Mouse (Mus musculus): ENCODE results near the gene Orm2. TPM values are rescaled to one million over a fixed set of nuclear protein-coding genes. Genes with fewer than 3 reads are reported as not detected.
A peak's percentile ranks its signal among the peaks of the same experiment; 100 is the strongest.

Gene Orm2
- total and polyA plus RNA-seq, 2 experiments: 55.0 to 66.8 TPM

GRCm38 (mm10) chr4:63403040-63403959, 41.1 kb downstream of the Orm2 start, which contains the start of gene Akna:
Akna (minus strand) TSS chr4:63403354.
- Histone ChIP-seq H3K4me1 (ENCODE audit: control insufficient read depth, insufficient read depth, low read length) (no peaks in the 10 kb centered on the region; the same call in 1 of the 2 replicates), H3K4me3 (ENCODE audit: insufficient read depth, low read depth, low read length) (peak within 1 kb of the TSS; percentile 60), H3K27me3 (ENCODE audit: control insufficient read depth, insufficient read depth, low read length) (no peaks in the 10 kb centered on the region), H3K9ac (ENCODE audit: low read depth, low read length) (peak within 1 kb of the TSS; percentile 52), H3K36me3 (ENCODE audit: control insufficient read depth, insufficient read depth, low read length) (no peaks in the 10 kb centered on the region), H3K79me2 (ENCODE audit: control insufficient read depth, insufficient read depth, low read length) (no peaks in the 10 kb centered on the region), H3K27ac (replicated peaks; ENCODE audit: insufficient read depth, low read depth, low read length) (peak within 1 kb of the TSS; percentile 71)
- WGBS: 24% methylated on average over 17 of the region's 17 CpGs
- 0 out of 2 replicates have a peak, but pooled peaks have one; percentile 34 for TF ChIP-seq POLR2A (IDR thresholded peaks at IDR 0.05; ENCODE audit: extremely low read depth, insufficient read depth, low read length)
- TF ChIP-seq CTCF (IDR thresholded peaks at IDR 0.05; ENCODE audit: low read depth, low read length): no peak
- peak; percentile 40 for DNase-seq (ENCODE audit: extremely low read depth, low read depth, low spot score)

- H3K4me3 ChIP-seq (ENCODE audit: insufficient read depth, low read depth, low read length): no peak overlapping the region
- H3K27ac ChIP-seq (replicated peaks; ENCODE audit: insufficient read depth, low read depth, low read length): no peak overlapping the region; the same call in 1 of the 2 replicates
- TF ChIP-seq CTCF (IDR thresholded peaks at IDR 0.05; ENCODE audit: low read depth, low read length): no peak
- TF ChIP-seq POLR2A (IDR thresholded peaks at IDR 0.05; ENCODE audit: extremely low read depth, insufficient read depth, low read length): no peak
- WGBS: 61% methylated on average over 7 of the region's 7 CpGs
- no peaks in the 10 kb centered on the region for H3K79me2 ChIP-seq (ENCODE audit: control insufficient read depth, insufficient read depth, low read length)
- no peak overlapping the region for H3K9ac ChIP-seq (ENCODE audit: low read depth, low read length)
- no peaks in the 10 kb centered on the region; the same call in 1 of the 2 replicates for H3K4me1 ChIP-seq (ENCODE audit: control insufficient read depth, insufficient read depth, low read length)
- no peaks in the 10 kb centered on the region for H3K27me3 ChIP-seq (ENCODE audit: control insufficient read depth, insufficient read depth, low read length)
- H3K36me3 ChIP-seq (ENCODE audit: control insufficient read depth, insufficient read depth, low read length): no peaks in the 10 kb centered on the region
- no peak for DNase-seq (ENCODE audit: extremely low read depth, low read depth, low spot score)
Observed at GRCm38 (mm10) chr4:63404205-63404604, 42.0 kb downstream of the Orm2 start.

GRCm38 (mm10) chr4:63405051-63405450, 42.8 kb downstream of the Orm2 start:
- H3K36me3 ChIP-seq (ENCODE audit: control insufficient read depth, insufficient read depth, low read length): no peaks in the 10 kb centered on the region
- DNase-seq (ENCODE audit: extremely low read depth, low read depth, low spot score): no peak
- TF ChIP-seq POLR2A (IDR thresholded peaks at IDR 0.05; ENCODE audit: extremely low read depth, insufficient read depth, low read length) (no peak), CTCF (IDR thresholded peaks at IDR 0.05; ENCODE audit: low read depth, low read length) (no peak)
- 30% methylated on average over 7 of the region's 7 CpGs for WGBS
- no peak overlapping the region for H3K9ac ChIP-seq (ENCODE audit: low read depth, low read length)
- no peaks in the 10 kb centered on the region; the same call in 1 of the 2 replicates for H3K4me1 ChIP-seq (ENCODE audit: control insufficient read depth, insufficient read depth, low read length)
- no peaks in the 10 kb centered on the region for H3K27me3 ChIP-seq (ENCODE audit: control insufficient read depth, insufficient read depth, low read length)
- no peak overlapping the region for H3K27ac ChIP-seq (replicated peaks; ENCODE audit: insufficient read depth, low read depth, low read length)
- no peaks in the 10 kb centered on the region for H3K79me2 ChIP-seq (ENCODE audit: control insufficient read depth, insufficient read depth, low read length)
- H3K4me3 ChIP-seq (ENCODE audit: insufficient read depth, low read depth, low read length): no peak overlapping the region

- Histone ChIP-seq H3K36me3 (ENCODE audit: control insufficient read depth, insufficient read depth, low read length) (no peaks in the 10 kb centered on the region), H3K4me1 (ENCODE audit: control insufficient read depth, insufficient read depth, low read length) (no peaks in the 10 kb centered on the region; the same call in 1 of the 2 replicates), H3K9ac (ENCODE audit: low read depth, low read length) (no peak overlapping the region), H3K79me2 (ENCODE audit: control insufficient read depth, insufficient read depth, low read length) (no peaks in the 10 kb centered on the region), H3K4me3 (ENCODE audit: insufficient read depth, low read depth, low read length) (no peak overlapping the region), H3K27me3 (ENCODE audit: control insufficient read depth, insufficient read depth, low read length) (no peaks in the 10 kb centered on the region), H3K27ac (replicated peaks; ENCODE audit: insufficient read depth, low read depth, low read length) (no peak overlapping the region)
- TF ChIP-seq POLR2A (IDR thresholded peaks at IDR 0.05; ENCODE audit: extremely low read depth, insufficient read depth, low read length) (no peak), CTCF (IDR thresholded peaks at IDR 0.05; ENCODE audit: low read depth, low read length) (no peak)
- 66% methylated on average over 4 of the region's 4 CpGs for WGBS
- DNase-seq (ENCODE audit: extremely low read depth, low read depth, low spot score): no peak
Observed at GRCm38 (mm10) chr4:63405683-63406082, 43.4 kb downstream of the Orm2 start.

GRCm38 (mm10) chr4:63408247-63408646, 46.0 kb downstream of the Orm2 start:
- H3K27ac ChIP-seq (replicated peaks; ENCODE audit: insufficient read depth, low read depth, low read length): no peak overlapping the region
- 65% methylated on average over 7 of the region's 7 CpGs for WGBS
- H3K4me3 ChIP-seq (ENCODE audit: insufficient read depth, low read depth, low read length): no peak overlapping the region
- no peaks in the 10 kb centered on the region for H3K79me2 ChIP-seq (ENCODE audit: control insufficient read depth, insufficient read depth, low read length)
- H3K4me1 ChIP-seq (ENCODE audit: control insufficient read depth, insufficient read depth, low read length): no peaks in the 10 kb centered on the region; the same call in 1 of the 2 replicates
- H3K9ac ChIP-seq (ENCODE audit: low read depth, low read length): no peak overlapping the region
- no peak for DNase-seq (ENCODE audit: extremely low read depth, low read depth, low spot score)
- no peaks in the 10 kb centered on the region for H3K27me3 ChIP-seq (ENCODE audit: control insufficient read depth, insufficient read depth, low read length)
- H3K36me3 ChIP-seq (ENCODE audit: control insufficient read depth, insufficient read depth, low read length): no peaks in the 10 kb centered on the region
- TF ChIP-seq CTCF (IDR thresholded peaks at IDR 0.05; ENCODE audit: low read depth, low read length) (no peak), POLR2A (IDR thresholded peaks at IDR 0.05; ENCODE audit: extremely low read depth, insufficient read depth, low read length) (no peak)

Data from liver, adult 2 months (tissue).